Mouse (Mus musculus): ENCODE measurements around the gene Selenbp2.
"Not testable (repeated sequence)": the region's sequence is repeated elsewhere in the genome, so short reads cannot be mapped to it uniquely, and the experiment has no call there.

GRCm38 (mm10) chr3:94685989-94686772, 7.2 kb upstream of the Selenbp2 start:
- not testable (repeated sequence) for TF ChIP-seq GATA1 (IDR thresholded peaks at IDR 0.05; ENCODE audit: borderline replicate concordance, low read length); GATA2 (IDR thresholded peaks at IDR 0.05; ENCODE audit: borderline replicate concordance, low read depth, low read length); CTCF (IDR thresholded peaks at IDR 0.05; ENCODE audit: low read depth, low read length)
- TF ChIP-seq TAL1 (conservative IDR thresholded peaks at IDR 0.05; ENCODE audit: low read depth, low read length), result peak; percentile 65
